Mouse (Mus musculus): ENCODE results near the gene Zfyve19. TPM values are rescaled to one million over a fixed set of nuclear protein-coding genes. Genes with fewer than 3 reads are reported as not detected.

Zfyve19 gene
- total and polyA plus RNA-seq, 3 experiments: 37.4 to 52.5 TPM; not detected in 1

- H3K4me3 ChIP-seq (ENCODE audit: control insufficient read depth in 1 of 2, insufficient read depth in 1 of 2, low read depth in 2 of 2, low read length in 2 of 2): peak overlapping the region; percentile 30 to 44
- no peaks in the 10 kb centered on the region for H3K27me3 ChIP-seq (ENCODE audit: control insufficient read depth in 1 of 2, insufficient read depth in 2 of 2, low read length in 2 of 2)
- DNase-seq (ENCODE audit: low read depth, low spot score): peak; percentile 92
- TF ChIP-seq EP300 (IDR thresholded peaks at IDR 0.05; ENCODE audit: low read depth in 1 of 2, low read length in 2 of 2): peak; percentile 6 to 33; a peak in 2 of 4 replicates
- peak; percentile 56 for TF ChIP-seq SIN3A (IDR thresholded peaks at IDR 0.05; ENCODE audit: low read length)
- 0 out of 2 replicates have a peak, but pooled peaks have one; percentile 37 for TF ChIP-seq MAZ (IDR thresholded peaks at IDR 0.05; ENCODE audit: low read depth, low read length)
- TF ChIP-seq GATA1 (IDR thresholded peaks at IDR 0.05; ENCODE audit: low read depth, low read length): peak; percentile 15
- TF ChIP-seq ZMIZ1 (IDR thresholded peaks at IDR 0.05; ENCODE audit: low read depth, low read length): no peak
- TF ChIP-seq ETS1 (IDR thresholded peaks at IDR 0.05; ENCODE audit: low read depth, low read length): peak; percentile 70; the same call in 1 of the 2 replicates
- 0 out of 2 replicates have a peak, but pooled peaks have one; percentile 3 for TF ChIP-seq ELF1 (IDR thresholded peaks at IDR 0.05; ENCODE audit: low read depth, low read length)
- TF ChIP-seq TCF12 (IDR thresholded peaks at IDR 0.05; ENCODE audit: low read depth, low read length): peak; percentile 20; the same call in 1 of the 2 replicates
- TF ChIP-seq JUND (IDR thresholded peaks at IDR 0.05; ENCODE audit: low read depth, low read length): no peak
- TF ChIP-seq BHLHE40 (IDR thresholded peaks at IDR 0.05; ENCODE audit: borderline replicate concordance, low read depth, low read length): no peak
- 0 out of 4 replicates have a peak, but pooled peaks of 1 of the 2 experiments have one; percentile 32 for TF ChIP-seq POLR2A (IDR thresholded peaks at IDR 0.05; ENCODE audit: control insufficient read depth in 1 of 2, insufficient read depth in 1 of 2, low read depth in 1 of 2, low read length in 2 of 2, poor library complexity in 1 of 2)
- peak overlapping the region; percentile 47 for H3K9ac ChIP-seq (ENCODE audit: control insufficient read depth, low read depth, low read length, poor library complexity, severe bottlenecking)
- peak overlapping the region; percentile 65 for H3K27ac ChIP-seq (ENCODE audit: control insufficient read depth, low read depth, low read length)
- peaks cover 0 to 14% of the 10 kb centered on the region in 2 experiments; a peak in 2 of 4 replicates for H3K36me3 ChIP-seq (ENCODE audit: control insufficient read depth in 1 of 2, insufficient read depth in 2 of 2, low read length in 2 of 2)
- no peaks in the 10 kb centered on the region for H3K9me3 ChIP-seq (replicated peaks; ENCODE audit: insufficient read depth, low read length)
- H3K4me1 ChIP-seq (ENCODE audit: control insufficient read depth in 1 of 2, insufficient read depth in 2 of 2, low read length in 2 of 2): peaks cover 7 to 35% of the 10 kb centered on the region in 2 experiments; a peak in 3 of 4 replicates
- H3K79me2 ChIP-seq (ENCODE audit: control insufficient read depth, insufficient read depth, low read length, poor library complexity): no peaks in the 10 kb centered on the region
Measured at GRCm38 (mm10) chr2:119172862-119173576, 35.4 kb upstream of the Zfyve19 start.

- H3K9ac ChIP-seq (ENCODE audit: control insufficient read depth, low read depth, low read length, poor library complexity, severe bottlenecking): no peak within 1 kb of the TSS
- H3K4me3 ChIP-seq (ENCODE audit: control insufficient read depth in 1 of 2, insufficient read depth in 1 of 2, low read depth in 2 of 2, low read length in 2 of 2): no peak within 1 kb of the TSS
- H3K36me3 ChIP-seq (ENCODE audit: control insufficient read depth in 1 of 2, insufficient read depth in 2 of 2, low read length in 2 of 2): peaks cover 0 to 14% of the 10 kb centered on the region in 2 experiments; a peak in 2 of 4 replicates
- H3K9me3 ChIP-seq (replicated peaks; ENCODE audit: insufficient read depth, low read length): no peaks in the 10 kb centered on the region
- DNase-seq (ENCODE audit: low read depth, low spot score): peak; percentile 38
- peaks cover 7 to 35% of the 10 kb centered on the region in 2 experiments; a peak in 3 of 4 replicates for H3K4me1 ChIP-seq (ENCODE audit: control insufficient read depth in 1 of 2, insufficient read depth in 2 of 2, low read length in 2 of 2)
- no peaks in the 10 kb centered on the region for H3K27me3 ChIP-seq (ENCODE audit: control insufficient read depth in 1 of 2, insufficient read depth in 2 of 2, low read length in 2 of 2)
- H3K27ac ChIP-seq (ENCODE audit: control insufficient read depth, low read depth, low read length): no peak within 1 kb of the TSS
- H3K79me2 ChIP-seq (ENCODE audit: control insufficient read depth, insufficient read depth, low read length, poor library complexity): no peaks in the 10 kb centered on the region
- no peak for TF ChIP-seq MXI1 (IDR thresholded peaks at IDR 0.05; ENCODE audit: low read depth, low read length)
- TF ChIP-seq RCOR1 (IDR thresholded peaks at IDR 0.05; ENCODE audit: low read depth, low read length): no peak
- no peak for TF ChIP-seq NELFE (IDR thresholded peaks at IDR 0.05; ENCODE audit: low read depth, low read length)
- TF ChIP-seq CHD2 (IDR thresholded peaks at IDR 0.05; ENCODE audit: low read length): no peak
- TF ChIP-seq POLR2AphosphoS5 (IDR thresholded peaks at IDR 0.05; ENCODE audit: borderline replicate concordance, low read depth, low read length): no peak
- TF ChIP-seq MEF2A (IDR thresholded peaks at IDR 0.05; ENCODE audit: extremely low read depth, insufficient replicate concordance, low read depth, low read length, poor library complexity, severe bottlenecking): no peak
- TF ChIP-seq MAFK (IDR thresholded peaks at IDR 0.05; ENCODE audit: borderline replicate concordance, low read depth, low read length): no peak
- no peak for TF ChIP-seq RAD21 (IDR thresholded peaks at IDR 0.05; ENCODE audit: low read depth, low read length)
- no peak for TF ChIP-seq UBTF (IDR thresholded peaks at IDR 0.05; ENCODE audit: borderline replicate concordance, insufficient read depth, low read depth, low read length)
- no peak for TF ChIP-seq GATA1 (IDR thresholded peaks at IDR 0.05; ENCODE audit: low read depth, low read length)
- no peak for TF ChIP-seq ZC3H11A (IDR thresholded peaks at IDR 0.05; ENCODE audit: low read depth, low read length)
- TF ChIP-seq TAL1 (IDR thresholded peaks at IDR 0.05; ENCODE audit: low read length): no peak
- TF ChIP-seq MAX (IDR thresholded peaks at IDR 0.05; ENCODE audit: low read length): no peak
Measured at GRCm38 (mm10) chr2:119173991-119174651, 34.3 kb upstream of the Zfyve19 start, which contains the start of gene Gm14137. Gm14137 (plus strand) TSS chr2:119174509.
